Mouse (Mus musculus): Measurements from ENCODE around the gene Eri3.

Gene Eri3

GRCm38 (mm10) chr4:117624660-117625059 is 74.5 kb downstream of the Eri3 start:
- DNase-seq (ENCODE audit: low spot score): no peak

GRCm38 (mm10) chr4:117628464-117628863 is 78.3 kb downstream of the Eri3 start:
- DNase-seq (ENCODE audit: low spot score): no peak

GRCm38 (mm10) chr4:117630053-117630670 is 80.0 kb downstream of the Eri3 start:
- no peak for DNase-seq (ENCODE audit: low spot score)

GRCm38 (mm10) chr4:117633527-117633926 is 83.4 kb downstream of the Eri3 start:
- no peak for DNase-seq (ENCODE audit: low spot score)

- no peak for DNase-seq (ENCODE audit: low spot score)
These were observed 84.5 kb downstream of the Eri3 start for GRCm38 (mm10) chr4:117634642-117635041.

- DNase-seq (ENCODE audit: low spot score): no peak
These were observed 86.0 kb downstream of the Eri3 start for GRCm38 (mm10) chr4:117636152-117636551.

GRCm38 (mm10) chr4:117636891-117637613 is 86.9 kb downstream of the Eri3 start:
- DNase-seq (ENCODE audit: low spot score): no peak

GRCm38 (mm10) chr4:117640925-117641703 is 90.9 kb downstream of the Eri3 start:
- DNase-seq (ENCODE audit: low spot score): no peak

- no peak for DNase-seq (ENCODE audit: low spot score)
These were observed 91.6 kb downstream of the Eri3 start for GRCm38 (mm10) chr4:117641804-117642203.

GRCm38 (mm10) chr4:117645031-117645435 is 94.9 kb downstream of the Eri3 start:
- peak; percentile 65 for DNase-seq (ENCODE audit: low spot score)

- DNase-seq (ENCODE audit: low spot score): no peak
These were observed 95.7 kb downstream of the Eri3 start for GRCm38 (mm10) chr4:117645859-117646258.

- no peak for DNase-seq (ENCODE audit: low spot score)
These were observed 96.3 kb downstream of the Eri3 start for GRCm38 (mm10) chr4:117646496-117646895.

GRCm38 (mm10) chr4:117646926-117647755 is 97.0 kb downstream of the Eri3 start:
- no peak for DNase-seq (ENCODE audit: low spot score)

GRCm38 (mm10) chr4:117651626-117652101 is 101.5 kb downstream of the Eri3 start:
- no peak for DNase-seq (ENCODE audit: low spot score)

GRCm38 (mm10) chr4:117652727-117653126 is 102.6 kb downstream of the Eri3 start:
- no peak for DNase-seq (ENCODE audit: low spot score)

- no peak for DNase-seq (ENCODE audit: low spot score)
These were observed 104.0 kb downstream of the Eri3 start for GRCm38 (mm10) chr4:117654016-117654702.

- no peak for DNase-seq (ENCODE audit: low spot score)
These were observed 104.7 kb downstream of the Eri3 start for GRCm38 (mm10) chr4:117654703-117655499.

- no peak for DNase-seq (ENCODE audit: low spot score)
These were observed 105.3 kb downstream of the Eri3 start for GRCm38 (mm10) chr4:117655500-117655863.

GRCm38 (mm10) chr4:117656961-117657360 is 106.8 kb downstream of the Eri3 start:
- DNase-seq (ENCODE audit: low spot score): no peak

- no peak for DNase-seq (ENCODE audit: low spot score)
These were observed 107.5 kb downstream of the Eri3 start for GRCm38 (mm10) chr4:117657646-117658045.
